Mouse (Mus musculus): ENCODE results near the gene St6galnac3. TPM values are rescaled to one million over a fixed set of nuclear protein-coding genes. Genes with fewer than 3 reads are reported as not detected.

Gene St6galnac3
- polyA plus RNA-seq, 1 experiment from 2014 or later = 34.1 TPM

DNA sequence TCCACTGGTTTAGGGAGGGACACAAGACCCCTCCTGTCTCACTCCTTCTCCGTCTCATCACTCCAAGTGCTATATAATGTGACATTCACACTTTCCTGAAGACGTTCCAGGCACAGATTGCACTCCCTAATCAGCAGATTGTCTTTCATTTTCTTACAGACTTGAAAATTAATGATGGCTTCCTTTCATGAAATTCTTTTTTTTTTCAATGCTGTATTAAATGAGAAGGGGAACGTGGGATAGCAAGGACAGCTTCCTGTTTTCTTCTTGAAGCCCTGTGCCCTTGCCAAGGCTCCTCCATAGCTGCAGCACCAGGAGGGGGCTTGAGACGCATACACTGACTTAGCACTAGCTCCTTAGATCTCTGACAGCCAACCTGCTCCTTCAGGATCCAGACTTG is 188.7 kb downstream of the St6galnac3 start:
- no peaks in the 10 kb centered on the region for H3K27me3 ChIP-seq (ENCODE audit: insufficient read depth, low read length)
- DNase-seq (no peak), ATAC-seq (ENCODE audit: insufficient read depth) (no peak)
- H3K4me2 ChIP-seq = no peak overlapping the region
- no peaks in the 10 kb centered on the region for H3K9me3 ChIP-seq (ENCODE audit: low read depth, low read length)
- H3K27ac ChIP-seq (ENCODE audit: low read depth) = no peak overlapping the region
- H3K4me1 ChIP-seq (ENCODE audit: insufficient read depth) = no peaks in the 10 kb centered on the region
- no peak overlapping the region for H3K9ac ChIP-seq
- H3K36me3 ChIP-seq (ENCODE audit: insufficient read depth) = no peaks in the 10 kb centered on the region
- H3K4me3 ChIP-seq (ENCODE audit: low read depth, low read length) = no peak overlapping the region
- no peak for TF ChIP-seq CTCF (IDR thresholded peaks at IDR 0.05; ENCODE audit: low read depth)
- WGBS = 61% methylated on average over 4 of the region's 4 CpGs

DNA sequence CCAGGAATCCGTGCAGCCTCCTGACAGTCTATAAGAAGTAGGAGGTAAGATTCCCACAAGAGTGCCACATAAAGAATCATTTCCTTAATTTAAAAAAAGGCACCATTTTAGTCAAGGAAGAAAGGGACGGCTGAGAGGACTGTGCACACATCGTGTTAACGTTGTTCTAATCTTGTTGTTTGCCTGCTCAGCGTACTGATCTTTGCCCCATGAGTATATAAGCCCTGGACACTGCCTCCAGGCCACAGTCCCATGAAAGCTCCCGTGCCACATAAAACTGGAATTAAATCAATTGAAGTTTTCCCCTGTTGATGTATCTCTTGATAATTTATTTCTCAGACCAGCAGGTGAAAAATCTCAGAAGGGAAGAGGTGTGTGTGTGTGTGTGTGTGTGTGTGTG is 195.8 kb downstream of the St6galnac3 start:
- H3K27ac ChIP-seq (ENCODE audit: low read depth) = no peak overlapping the region
- H3K4me1 ChIP-seq (ENCODE audit: insufficient read depth) = no peaks in the 10 kb centered on the region
- H3K27me3 ChIP-seq (ENCODE audit: insufficient read depth, low read length) = no peaks in the 10 kb centered on the region
- H3K9me3 ChIP-seq (ENCODE audit: low read depth, low read length) = no peaks in the 10 kb centered on the region
- no peak overlapping the region for H3K4me3 ChIP-seq (ENCODE audit: low read depth, low read length)
- ATAC-seq (ENCODE audit: insufficient read depth) = no peak
- H3K9ac ChIP-seq = no peak overlapping the region
- H3K4me2 ChIP-seq = no peak overlapping the region
- WGBS = 84% methylated on average over 6 of the region's 6 CpGs
- no peak for TF ChIP-seq CTCF (IDR thresholded peaks at IDR 0.05; ENCODE audit: low read depth)
- no peak for DNase-seq
- H3K36me3 ChIP-seq (ENCODE audit: insufficient read depth) = no peaks in the 10 kb centered on the region

DNA sequence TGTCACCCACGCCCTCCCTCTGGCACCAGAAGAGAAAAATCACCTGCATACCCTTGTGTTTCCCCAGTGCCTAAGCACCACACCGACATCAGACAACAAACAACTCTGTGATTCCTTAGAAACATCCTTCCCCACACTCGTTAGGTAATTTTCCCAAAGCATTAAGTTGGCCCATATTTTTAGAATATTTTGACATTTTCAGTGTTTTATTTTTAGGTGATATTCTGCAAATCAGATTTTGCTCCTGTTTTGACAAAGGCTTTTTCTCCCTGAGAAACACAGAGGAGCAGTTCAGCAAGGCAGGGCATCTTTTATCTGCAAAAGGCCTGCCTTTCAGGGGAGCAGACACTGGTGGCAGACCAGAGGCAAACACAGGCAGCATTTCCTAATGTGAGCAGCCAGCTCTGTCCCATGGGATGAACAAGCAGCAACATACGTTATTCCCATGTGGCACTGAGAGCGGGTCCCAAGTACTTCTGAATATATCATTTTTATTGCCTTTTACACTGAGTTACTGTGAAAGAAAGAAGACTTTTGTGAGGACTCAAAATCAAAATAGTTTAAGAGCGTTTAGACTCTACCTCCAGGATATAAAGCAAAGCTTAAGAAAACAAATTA is 199.7 kb downstream of the St6galnac3 start:
- Histone ChIP-seq H3K27ac (ENCODE audit: low read depth) (no peak overlapping the region), H3K9me3 (ENCODE audit: low read depth, low read length) (no peaks in the 10 kb centered on the region), H3K27me3 (ENCODE audit: insufficient read depth, low read length) (no peaks in the 10 kb centered on the region), H3K4me3 (ENCODE audit: low read depth, low read length) (no peak overlapping the region), H3K9ac (no peak overlapping the region), H3K36me3 (ENCODE audit: insufficient read depth) (no peaks in the 10 kb centered on the region), H3K4me1 (ENCODE audit: insufficient read depth) (peaks cover 3% of the 10 kb centered on the region; the same call in 1 of the 2 replicates), H3K4me2 (no peak overlapping the region)
- 69% methylated on average over 6 of the region's 6 CpGs for WGBS
- DNase-seq (no peak), ATAC-seq (ENCODE audit: insufficient read depth) (no peak)
- TF ChIP-seq CTCF (IDR thresholded peaks at IDR 0.05; ENCODE audit: low read depth) = no peak

DNA sequence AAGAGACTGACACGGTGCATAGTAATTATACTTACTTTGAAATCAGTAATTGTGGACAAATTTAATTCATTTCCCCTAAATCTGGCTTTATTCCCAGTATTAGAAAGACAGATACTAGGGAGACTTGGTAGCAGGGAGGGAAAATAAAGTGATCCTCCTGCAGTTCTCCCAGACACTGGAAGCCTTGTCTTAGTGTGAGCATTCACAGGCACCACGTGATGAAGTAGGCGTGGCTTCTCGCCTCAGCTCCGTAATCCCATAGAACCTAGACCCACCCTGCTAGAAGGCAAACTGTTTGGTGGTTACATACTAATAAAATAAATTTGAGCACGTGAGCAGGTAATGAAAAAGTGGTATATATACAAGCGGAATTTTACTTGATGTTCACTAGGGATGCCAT is 208.1 kb downstream of the St6galnac3 start:
- Histone ChIP-seq H3K4me2 (no peak overlapping the region), H3K4me3 (ENCODE audit: low read depth, low read length) (no peak overlapping the region), H3K36me3 (ENCODE audit: insufficient read depth) (no peaks in the 10 kb centered on the region), H3K4me1 (ENCODE audit: insufficient read depth) (peaks cover 3% of the 10 kb centered on the region; the same call in 1 of the 2 replicates), H3K27ac (ENCODE audit: low read depth) (no peak overlapping the region), H3K9me3 (ENCODE audit: low read depth, low read length) (no peaks in the 10 kb centered on the region), H3K27me3 (ENCODE audit: insufficient read depth, low read length) (no peaks in the 10 kb centered on the region), H3K9ac (no peak overlapping the region)
- DNase-seq (no peak), ATAC-seq (ENCODE audit: insufficient read depth) (no peak)
- TF ChIP-seq CTCF (IDR thresholded peaks at IDR 0.05; ENCODE audit: low read depth) = no peak
- 74% methylated on average over 7 of the region's 7 CpGs for WGBS

DNA sequence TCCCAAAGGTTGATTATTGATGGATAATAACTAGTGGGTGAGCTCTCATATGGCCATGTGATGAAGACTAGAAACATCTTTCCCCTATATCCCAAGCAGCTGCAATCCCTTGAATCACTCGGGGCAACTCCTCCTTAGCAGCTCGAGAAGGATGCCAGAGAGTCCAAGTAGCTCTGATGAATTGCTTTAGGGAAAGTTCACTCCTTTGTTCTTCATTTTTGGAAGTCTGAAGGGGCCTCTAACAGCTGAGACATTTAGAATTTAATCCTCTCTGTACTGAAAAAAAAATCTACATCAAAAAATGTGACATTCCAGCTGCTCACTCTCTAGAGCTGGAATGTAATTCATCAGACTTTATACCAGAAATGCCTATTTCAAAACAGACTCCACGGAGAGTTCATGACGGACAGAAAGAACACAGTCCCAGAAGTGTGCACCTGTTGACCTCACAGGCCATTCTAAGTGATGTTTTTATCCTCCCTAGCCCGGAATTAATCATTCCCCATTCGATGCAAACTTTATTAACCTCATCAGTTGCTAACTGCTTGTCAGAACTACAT is 211.4 kb downstream of the St6galnac3 start:
- Histone ChIP-seq H3K27ac (ENCODE audit: low read depth) (no peak overlapping the region), H3K4me2 (no peak overlapping the region), H3K9ac (no peak overlapping the region), H3K9me3 (ENCODE audit: low read depth, low read length) (no peaks in the 10 kb centered on the region), H3K4me3 (ENCODE audit: low read depth, low read length) (no peak overlapping the region), H3K36me3 (ENCODE audit: insufficient read depth) (no peaks in the 10 kb centered on the region), H3K4me1 (ENCODE audit: insufficient read depth) (peaks cover 3% of the 10 kb centered on the region; the same call in 1 of the 2 replicates), H3K27me3 (ENCODE audit: insufficient read depth, low read length) (no peaks in the 10 kb centered on the region)
- ATAC-seq (ENCODE audit: insufficient read depth) = no peak
- 28% methylated on average over 6 of the region's 6 CpGs for WGBS
- peak; percentile 25 for DNase-seq
- no peak for TF ChIP-seq CTCF (IDR thresholded peaks at IDR 0.05; ENCODE audit: low read depth)

DNA sequence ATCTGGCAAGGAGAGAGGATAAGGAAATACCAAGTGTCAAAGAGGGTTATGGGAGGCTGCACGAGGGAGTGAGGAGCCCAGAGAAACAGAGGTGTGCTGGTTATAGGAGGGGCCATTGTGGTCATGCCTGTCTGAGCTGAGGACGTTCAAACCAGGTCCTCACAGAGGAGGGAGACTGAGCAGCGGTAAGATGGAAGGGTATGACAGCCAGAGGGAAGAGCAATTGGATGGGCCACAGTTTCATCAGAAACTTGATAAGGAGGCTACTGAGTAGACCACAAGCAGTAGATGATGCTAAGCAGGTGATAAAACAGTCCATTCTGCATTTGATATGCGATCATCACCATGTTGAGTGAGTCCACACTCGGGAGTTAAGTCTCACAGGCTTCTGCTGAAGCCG is 212.4 kb downstream of the St6galnac3 start:
- Histone ChIP-seq H3K9me3 (ENCODE audit: low read depth, low read length) (no peaks in the 10 kb centered on the region), H3K27me3 (ENCODE audit: insufficient read depth, low read length) (no peaks in the 10 kb centered on the region), H3K27ac (ENCODE audit: low read depth) (no peak overlapping the region), H3K4me1 (ENCODE audit: insufficient read depth) (peaks cover 3% of the 10 kb centered on the region; the same call in 1 of the 2 replicates), H3K9ac (no peak overlapping the region), H3K36me3 (ENCODE audit: insufficient read depth) (no peaks in the 10 kb centered on the region), H3K4me2 (no peak overlapping the region), H3K4me3 (ENCODE audit: low read depth, low read length) (no peak overlapping the region)
- no peak for ATAC-seq (ENCODE audit: insufficient read depth)
- no peak for TF ChIP-seq CTCF (IDR thresholded peaks at IDR 0.05; ENCODE audit: low read depth)
- 65% methylated on average over 6 of the region's 6 CpGs for WGBS
- no peak for DNase-seq

DNA sequence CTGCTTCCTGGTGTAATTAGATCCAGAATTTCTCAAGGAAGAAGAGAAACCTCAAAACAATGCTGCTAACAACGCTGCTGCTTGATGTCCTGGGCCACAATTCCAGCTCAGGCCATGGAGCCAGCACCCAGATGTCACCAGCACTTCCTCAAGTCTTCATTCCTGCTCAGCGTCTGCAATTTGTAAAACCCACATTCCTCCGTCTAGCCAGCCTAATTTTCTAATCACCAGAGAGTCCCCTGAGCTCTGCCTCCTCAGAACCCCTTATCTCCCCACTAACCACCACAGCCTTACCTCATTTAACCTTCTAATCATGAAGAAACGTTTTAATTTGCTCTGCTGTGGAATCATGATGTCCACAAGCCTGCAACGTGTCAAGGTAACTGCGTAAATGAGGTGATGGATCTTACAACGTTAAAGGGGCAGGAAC is 213.8 kb downstream of the St6galnac3 start:
- H3K4me3 ChIP-seq (ENCODE audit: low read depth, low read length) = no peak overlapping the region
- 31% methylated on average over 7 of the region's 7 CpGs for WGBS
- H3K36me3 ChIP-seq (ENCODE audit: insufficient read depth) = no peaks in the 10 kb centered on the region
- peaks cover 3% of the 10 kb centered on the region; the same call in 1 of the 2 replicates for H3K4me1 ChIP-seq (ENCODE audit: insufficient read depth)
- no peak overlapping the region for H3K4me2 ChIP-seq
- no peaks in the 10 kb centered on the region for H3K9me3 ChIP-seq (ENCODE audit: low read depth, low read length)
- H3K27me3 ChIP-seq (ENCODE audit: insufficient read depth, low read length) = no peaks in the 10 kb centered on the region
- no peak overlapping the region for H3K9ac ChIP-seq
- no peak for ATAC-seq (ENCODE audit: insufficient read depth)
- no peak overlapping the region for H3K27ac ChIP-seq (ENCODE audit: low read depth)
- no peak for TF ChIP-seq CTCF (IDR thresholded peaks at IDR 0.05; ENCODE audit: low read depth)
- peak; percentile 40 for DNase-seq
